Mouse (Mus musculus) fat pad, adult 2 months (tissue): Measurements from ENCODE around the gene Nme2.
A peak's percentile ranks its signal among the peaks of the same experiment; 100 is the strongest.
"Not testable (repeated sequence)": the region's sequence is repeated elsewhere in the genome, so short reads cannot be mapped to it uniquely, and the experiment has no call there.

ENCODE experiments used
- DNase-seq: peaks from one replicate; pipeline ENCODE4 v3.0.0-alpha.2; 2011; ENCODE audit warnings: low read depth, low spot score; ENCODE audit errors: extremely low read depth

Nme2 gene

DNA sequence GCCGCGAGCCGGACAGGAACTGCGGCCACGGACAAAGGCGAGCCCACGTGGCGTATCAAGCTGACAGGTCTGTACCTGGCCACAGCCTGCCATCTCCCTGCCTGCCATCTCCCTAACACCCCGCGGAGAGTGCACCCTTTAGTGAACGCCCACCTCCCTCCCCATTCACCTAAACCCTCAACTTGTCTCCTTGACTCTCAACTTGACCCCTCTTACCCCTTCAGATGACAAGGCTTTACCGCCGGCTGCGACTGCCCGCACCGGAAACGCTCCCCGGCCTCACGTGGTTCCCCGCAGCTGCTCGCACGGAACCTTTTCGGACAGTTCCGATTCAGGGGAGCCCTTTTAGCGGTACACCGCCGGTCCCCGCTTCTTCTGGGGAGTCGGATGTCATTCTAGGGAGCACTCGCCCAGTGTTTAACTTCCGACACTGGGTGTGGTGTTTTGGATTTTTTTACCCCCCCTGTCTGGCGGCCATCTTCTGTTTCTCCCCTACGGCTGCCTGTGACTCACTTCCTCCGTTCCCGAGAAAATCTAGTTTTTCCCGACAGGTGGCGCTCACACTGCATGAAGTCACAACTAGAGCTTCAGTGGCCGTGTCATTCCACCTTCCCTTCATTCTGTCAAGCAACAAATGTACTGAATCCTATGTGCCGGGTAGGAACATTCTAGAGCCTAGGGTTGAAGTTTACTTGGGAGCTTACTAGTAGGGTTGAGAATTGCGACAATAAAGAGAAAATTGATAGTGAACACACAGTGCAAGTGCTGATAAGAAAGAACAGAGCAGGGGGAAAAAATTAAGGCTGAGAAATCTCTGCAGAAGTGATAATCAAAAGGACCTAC, 12.2 kb upstream of the Nme2 start, which contains the start of the genes Gm20390 and Nme1:
Gm20390 (minus strand) TSS at position 289 of the 843 bp plus-strand sequence.
Nme1 (minus strand) TSS at position 517 of the 843 bp plus-strand sequence.
- peak; percentile 89 for DNase-seq

DNA sequence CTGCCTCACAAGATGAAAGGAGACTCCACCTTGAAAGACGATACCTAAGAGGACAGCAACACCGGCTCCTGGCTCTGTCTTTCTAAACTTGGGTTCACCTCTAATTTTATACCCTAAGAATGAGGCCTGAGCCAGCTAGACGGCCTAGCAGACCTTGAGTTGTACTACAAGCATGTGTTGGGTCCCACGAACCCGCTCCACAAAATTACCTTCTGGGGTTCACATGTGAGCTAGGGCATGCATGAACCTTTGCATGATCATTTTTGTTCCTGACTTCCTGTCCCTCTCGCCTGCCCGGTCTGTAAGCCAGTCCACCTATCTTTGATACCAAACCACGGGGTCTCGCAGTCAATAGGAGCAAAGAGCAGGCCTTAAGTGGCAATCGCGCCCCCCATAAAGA, 11.3 kb upstream of the Nme2 start:
- no peak for DNase-seq

DNA sequence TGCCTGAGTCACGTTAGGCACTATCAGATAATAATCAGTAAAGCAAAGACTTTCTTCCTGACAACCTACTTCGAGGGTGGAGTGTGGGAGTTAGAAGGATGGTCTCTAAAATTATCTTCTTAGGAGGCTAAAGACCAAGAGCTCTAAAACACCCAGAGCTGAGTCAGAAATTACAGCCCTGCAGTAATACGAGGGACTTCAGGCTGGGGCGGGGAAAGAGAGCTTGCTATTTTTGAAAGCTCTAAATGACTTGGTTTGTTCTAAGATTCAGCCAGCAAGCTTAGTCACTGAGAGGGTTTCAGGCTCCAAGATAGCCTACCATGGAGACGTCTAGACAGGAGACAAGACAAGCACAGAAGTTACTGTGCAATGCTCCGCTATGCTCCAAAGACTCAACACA, 9.3 kb upstream of the Nme2 start:
- no peak for DNase-seq

- no peak for DNase-seq
Observed at GRCm38 (mm10) chr11:93963013-93963412, 7.0 kb upstream of the Nme2 start.

GRCm38 (mm10) chr11:93961482-93961881, 5.4 kb upstream of the Nme2 start:
- no peak for DNase-seq

DNA sequence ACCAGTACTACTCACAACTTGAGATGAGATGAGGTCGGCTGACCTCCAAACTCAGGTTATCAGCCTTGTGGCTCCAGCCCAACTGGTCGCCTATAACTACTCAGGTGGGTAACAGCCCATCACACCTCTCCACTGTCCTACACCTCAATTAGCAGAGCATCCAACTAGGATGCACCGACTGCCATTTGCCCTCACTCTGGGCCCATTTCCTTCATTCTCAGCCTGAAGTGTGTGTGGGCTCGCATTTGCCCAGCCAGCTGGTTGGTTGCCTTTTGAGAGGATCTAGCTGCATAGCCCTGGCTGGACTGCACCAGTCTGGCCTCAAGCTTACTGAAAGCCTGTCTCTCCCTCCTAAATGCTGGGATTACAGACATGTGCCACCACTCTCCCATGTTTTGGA, 1.7 kb upstream of the Nme2 start:
- DNase-seq: no peak

DNA sequence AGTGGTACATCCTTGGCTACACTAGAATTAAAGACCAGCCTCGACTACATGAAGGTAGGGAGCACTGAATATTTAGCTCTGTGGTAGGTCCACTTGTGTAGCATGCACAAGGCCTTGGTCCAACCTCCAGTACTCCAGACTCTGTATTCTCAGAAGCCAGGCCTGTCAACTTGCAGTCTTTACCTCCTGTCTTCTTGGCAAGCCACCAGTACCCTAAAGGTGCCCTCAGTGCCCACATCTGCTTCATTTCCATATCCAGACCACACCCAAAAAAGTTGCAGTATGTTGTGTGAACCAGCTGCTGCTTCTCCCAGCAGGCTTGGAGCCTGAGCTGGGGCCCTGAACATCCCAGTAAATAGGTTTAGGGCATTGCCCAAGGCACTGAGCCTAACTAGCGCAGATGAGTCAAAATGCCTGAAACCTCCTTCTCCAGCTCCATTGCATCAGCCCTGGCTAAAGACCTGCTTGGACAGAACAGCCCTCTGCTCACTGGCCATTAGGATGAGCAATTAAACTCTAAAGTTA, 1.0 kb upstream of the Nme2 start:
- DNase-seq: no peak

- no peak for DNase-seq
Observed at GRCm38 (mm10) chr11:93955256-93956150, 556 bp downstream of the Nme2 start.

- DNase-seq: peak; percentile 55
Observed at GRCm38 (mm10) chr11:93954738-93955255, 1.3 kb downstream of the Nme2 start.

DNA sequence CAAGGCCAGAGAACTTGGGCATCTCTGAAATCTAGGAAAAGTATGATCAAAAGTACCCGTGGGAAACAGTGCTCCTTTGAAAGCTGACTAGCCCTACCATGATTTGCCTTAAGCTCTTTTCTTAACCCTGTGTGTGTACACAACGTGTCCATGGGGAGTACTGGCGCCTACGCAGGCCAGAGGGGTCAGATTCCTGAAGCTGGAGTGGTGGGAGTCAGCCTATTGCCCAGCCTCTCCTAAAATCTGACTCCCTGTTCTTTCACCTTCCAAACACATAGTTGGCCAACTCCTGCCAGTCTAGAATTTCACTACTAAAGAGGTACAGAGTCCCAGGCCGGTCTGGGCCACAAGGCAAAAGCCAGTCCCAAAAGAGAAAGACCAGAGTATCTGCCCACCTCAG, 3.7 kb downstream of the Nme2 start:
- no peak for DNase-seq

GRCm38 (mm10) chr11:93950045-93950444, 6.0 kb downstream of the Nme2 start:
- no peak for DNase-seq

GRCm38 (mm10) chr11:93948887-93949567, 7.0 kb downstream of the Nme2 start:
- no peak for DNase-seq

DNA sequence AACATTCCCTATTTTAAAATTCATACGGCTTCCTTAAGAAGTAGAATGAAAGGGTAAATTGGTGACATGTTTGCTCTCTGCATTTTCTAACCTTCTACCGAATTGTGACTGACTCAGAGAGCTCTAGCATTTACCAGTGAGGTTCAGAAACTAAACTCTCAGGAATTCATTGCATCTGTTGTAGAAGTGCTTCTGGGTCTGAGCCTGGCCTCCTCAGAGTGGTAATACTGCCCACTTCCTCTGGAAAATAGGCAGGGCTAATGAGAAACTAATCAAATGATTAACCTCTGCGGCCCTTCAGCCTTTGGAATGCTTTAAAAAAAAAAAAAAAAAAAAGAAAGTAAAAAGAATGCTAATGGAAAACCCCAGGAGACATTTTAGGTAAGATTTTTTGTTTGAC, 11.1 kb downstream of the Nme2 start:
- DNase-seq: no peak

DNA sequence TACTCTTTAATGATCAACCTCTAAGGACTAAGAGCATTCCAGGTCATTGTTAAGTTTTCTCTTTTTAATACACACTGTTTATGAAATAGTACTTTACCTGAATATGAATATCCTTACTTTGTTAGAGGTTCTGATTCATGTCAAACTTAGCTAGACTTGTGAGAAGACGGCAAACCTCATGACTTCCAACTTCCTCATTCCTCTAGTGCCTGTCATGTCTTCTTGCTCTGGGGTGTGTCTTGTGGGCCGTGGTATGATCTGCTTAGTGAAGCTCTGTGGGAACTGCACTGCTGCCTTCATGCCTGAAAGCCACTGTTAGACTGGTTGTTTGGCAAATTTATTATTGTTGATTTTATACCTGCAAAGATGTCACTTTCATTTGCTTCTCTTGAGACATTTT, 15.2 kb downstream of the Nme2 start:
- DNase-seq: no peak

GRCm38 (mm10) chr11:93929106-93929505, 27.0 kb downstream of the Nme2 start:
- no peak for DNase-seq

DNA sequence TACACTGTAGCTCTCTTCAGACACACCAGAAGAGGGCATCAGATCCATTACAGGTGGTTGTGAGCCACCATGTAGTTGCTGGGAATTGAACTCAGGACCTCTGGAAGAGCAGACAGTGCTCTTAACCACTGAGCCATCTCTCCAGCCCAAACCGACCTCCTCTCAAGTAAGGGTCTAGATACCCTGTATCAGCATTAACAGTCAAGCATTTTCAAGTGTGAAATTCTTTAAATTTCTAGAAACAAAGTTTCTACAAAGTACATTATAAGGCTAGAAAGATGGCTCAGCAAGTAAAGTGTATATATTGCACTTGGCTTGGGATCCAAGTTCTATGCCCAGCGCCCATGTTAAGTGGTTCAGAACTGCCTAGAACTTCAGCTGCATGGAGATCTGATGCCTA, 41.0 kb downstream of the Nme2 start:
- DNase-seq: not testable (repeated sequence)

- no peak for DNase-seq
Observed at GRCm38 (mm10) chr11:93911603-93912002, 44.5 kb downstream of the Nme2 start.

DNA sequence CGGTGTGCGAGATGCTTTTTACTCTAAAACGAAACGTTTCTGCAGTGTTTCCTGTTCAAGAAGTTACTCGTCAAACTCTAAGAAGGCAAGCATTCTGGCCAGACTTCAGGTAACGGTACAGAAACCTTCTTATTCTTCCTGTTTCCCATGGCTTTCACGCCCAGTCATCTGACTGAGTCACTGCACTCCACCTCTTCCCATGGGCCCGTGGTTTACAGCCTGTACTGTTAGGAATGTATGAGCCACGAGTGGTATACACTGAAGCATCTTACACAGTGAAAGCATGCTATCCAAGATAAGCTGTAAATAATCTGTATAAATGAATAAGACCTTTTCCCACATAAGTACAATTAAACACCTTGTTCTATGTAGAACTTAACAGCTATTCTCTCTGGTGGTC, 47.2 kb downstream of the Nme2 start:
- no peak for DNase-seq

- DNase-seq: no peak
Observed at GRCm38 (mm10) chr11:93907839-93908238, 48.2 kb downstream of the Nme2 start.

DNA sequence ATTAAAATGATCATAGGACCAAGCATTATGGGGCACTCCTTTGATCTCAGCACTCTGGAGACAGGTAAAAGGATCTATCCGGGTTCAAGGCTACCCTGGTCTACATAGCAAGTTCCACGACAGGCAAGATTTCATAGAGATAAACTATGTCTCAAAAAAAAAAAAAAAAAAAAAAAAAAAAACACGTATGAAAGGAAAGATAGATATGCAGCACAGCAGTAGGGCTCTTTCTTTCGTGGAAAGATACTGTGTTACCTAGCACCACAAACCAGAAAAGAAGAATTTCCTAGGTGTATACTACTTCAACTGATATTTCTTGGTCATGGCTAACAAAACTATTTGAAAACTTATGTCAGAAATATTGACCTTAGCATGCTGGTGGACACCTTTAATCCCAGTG, 49.2 kb downstream of the Nme2 start:
- DNase-seq: no peak
